Mouse (Mus musculus) cerebellum, postnatal 36 days (tissue): ENCODE results near the gene Dusp10.

ENCODE experiments used
- DNase-seq, 2 experiments: peaks; one replicate each; pipeline ENCODE4 v3.0.0; 2021 to 2022; ENCODE audit warnings: mixed read lengths in 2 of 2

Gene Dusp10

DNA sequence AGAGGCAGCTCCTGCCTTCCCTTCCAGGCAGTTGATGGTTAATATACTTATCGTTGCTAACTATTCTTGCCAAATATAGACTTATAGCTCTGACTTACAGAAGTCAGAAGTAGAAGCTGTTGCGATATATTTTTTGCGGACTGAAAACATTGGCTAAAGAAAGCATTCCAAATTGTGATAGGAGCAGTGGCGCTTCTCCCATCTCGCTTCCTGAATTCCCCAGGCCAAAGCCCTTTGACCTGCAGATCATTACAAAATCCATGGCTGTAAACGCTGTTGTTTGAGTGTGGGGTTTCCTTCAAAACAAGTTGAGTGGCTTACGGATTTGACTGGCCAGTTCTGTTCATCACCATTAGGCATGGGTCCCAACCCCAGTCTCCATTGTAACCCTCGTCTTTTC is 45.1 kb downstream of the Dusp10 start:
- no peak for DNase-seq

DNA sequence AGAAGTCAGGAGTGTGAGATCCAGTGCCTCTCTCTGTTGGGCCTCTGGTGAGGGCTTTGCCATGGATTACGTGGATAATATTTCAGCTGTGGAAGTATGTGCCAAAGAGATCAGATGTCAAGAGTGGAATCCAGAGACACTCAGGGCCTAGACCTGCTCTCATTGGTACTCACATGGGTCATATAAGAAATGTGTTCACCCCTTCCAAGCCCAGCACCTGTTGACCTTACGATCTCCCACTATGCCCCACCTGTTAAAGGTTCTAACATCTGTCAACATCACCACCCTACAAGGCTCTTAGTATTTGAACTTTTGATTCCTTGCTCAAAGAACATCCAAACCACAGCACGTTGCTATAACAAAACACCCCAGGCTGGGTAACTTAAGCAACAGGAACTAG is 46.7 kb downstream of the Dusp10 start:
- no peak for DNase-seq

DNA sequence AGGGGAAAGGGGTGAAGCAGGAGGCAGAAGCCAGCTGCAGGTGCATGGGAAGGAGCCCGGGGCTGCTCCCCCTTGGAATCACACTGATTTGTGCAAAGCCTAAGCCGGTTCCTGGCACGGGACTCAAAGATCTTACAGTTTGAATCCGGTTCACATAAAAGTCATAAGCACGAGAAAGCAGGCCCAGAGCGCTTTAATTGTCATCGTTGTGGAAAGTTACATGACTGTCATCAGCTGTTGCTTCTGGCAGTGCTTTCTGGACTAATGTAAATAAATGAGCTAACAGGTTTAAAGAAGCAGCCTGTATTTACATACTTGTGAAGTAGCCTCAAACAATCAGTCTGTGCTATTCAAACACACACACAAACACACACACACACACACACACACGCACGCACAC is 47.3 kb downstream of the Dusp10 start:
- no peak for DNase-seq

DNA sequence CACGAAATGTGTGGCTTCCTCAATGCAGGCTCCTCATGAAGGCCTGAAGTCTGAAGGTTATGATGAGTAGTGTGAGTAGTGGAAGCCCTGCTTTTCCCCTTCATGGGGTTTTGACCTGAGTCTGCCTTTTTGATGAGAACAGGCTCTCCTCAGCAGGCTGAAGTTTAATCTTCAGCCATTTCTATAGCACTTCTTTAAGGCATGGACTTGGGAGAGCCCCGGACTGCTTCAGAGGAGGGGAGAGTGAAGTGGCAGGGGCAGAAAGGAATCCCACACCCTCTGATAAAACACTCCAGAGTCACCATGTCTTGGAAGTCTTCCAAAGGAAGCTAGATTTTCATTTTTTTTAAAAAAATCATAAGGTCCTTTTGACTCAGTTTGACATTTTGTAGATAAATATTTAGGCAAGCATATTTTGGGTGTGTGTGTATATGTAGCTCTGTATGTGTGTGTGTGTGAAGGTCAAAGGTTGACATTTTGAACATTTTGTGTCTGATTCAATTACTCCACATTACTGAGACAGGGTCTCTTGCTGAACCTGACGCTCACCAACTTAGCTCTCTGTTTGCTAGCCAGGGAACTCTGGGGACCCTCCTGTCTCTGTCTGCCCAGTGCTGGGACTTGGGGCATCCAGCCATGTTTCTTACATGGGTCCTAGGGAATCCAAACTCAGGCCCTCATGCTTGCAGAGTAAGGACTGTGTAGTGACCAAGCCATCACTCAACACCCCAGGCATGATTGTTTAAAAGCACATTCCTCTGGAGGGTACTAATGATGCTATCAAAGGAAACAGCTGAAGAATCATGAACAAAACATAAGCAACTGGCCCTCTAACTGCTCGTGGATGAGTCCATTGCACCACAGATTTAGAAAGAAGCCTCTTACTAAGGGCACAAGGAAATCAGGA is 48.0 kb downstream of the Dusp10 start:
- no peak for DNase-seq

DNA sequence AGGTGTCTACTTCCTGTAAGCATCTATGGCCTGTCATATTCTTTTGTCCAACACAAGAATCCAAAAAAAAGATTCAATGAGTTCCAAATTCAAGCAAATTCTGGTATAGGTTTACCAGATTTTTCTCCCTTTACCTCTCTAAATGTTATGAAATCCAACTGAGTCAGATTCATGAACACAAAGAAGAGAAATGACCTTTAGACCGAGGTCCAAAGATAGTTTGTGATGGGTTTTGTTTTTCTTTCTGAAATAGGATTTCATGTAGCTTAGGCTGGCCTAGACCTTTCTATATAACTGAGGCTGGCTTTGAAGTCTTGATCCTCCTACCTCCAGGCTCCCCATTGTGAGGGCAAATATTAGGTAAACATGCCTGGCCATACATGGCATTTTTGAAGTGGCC is 48.8 kb downstream of the Dusp10 start:
- DNase-seq, result no peak

DNA sequence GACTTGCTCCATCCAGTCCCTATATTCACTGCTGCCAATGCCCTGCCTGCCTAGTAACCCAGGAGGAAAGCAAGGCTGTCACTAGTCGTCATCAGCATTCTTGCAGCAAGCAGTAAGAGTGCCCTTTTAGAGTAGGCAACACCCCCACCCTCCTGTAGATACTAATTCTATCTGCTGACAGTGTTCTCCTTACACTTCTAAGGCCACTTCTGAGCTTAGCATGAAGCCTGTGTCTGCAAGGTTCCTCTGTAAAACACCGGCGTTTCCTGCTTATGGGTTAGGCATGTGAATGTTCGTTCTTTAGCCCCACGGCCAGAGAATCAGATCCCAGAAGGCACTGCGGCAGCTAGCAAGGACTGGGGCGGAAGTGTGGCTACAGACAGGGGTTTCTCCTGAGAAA is 51.2 kb downstream of the Dusp10 start:
- no peak for DNase-seq

DNA sequence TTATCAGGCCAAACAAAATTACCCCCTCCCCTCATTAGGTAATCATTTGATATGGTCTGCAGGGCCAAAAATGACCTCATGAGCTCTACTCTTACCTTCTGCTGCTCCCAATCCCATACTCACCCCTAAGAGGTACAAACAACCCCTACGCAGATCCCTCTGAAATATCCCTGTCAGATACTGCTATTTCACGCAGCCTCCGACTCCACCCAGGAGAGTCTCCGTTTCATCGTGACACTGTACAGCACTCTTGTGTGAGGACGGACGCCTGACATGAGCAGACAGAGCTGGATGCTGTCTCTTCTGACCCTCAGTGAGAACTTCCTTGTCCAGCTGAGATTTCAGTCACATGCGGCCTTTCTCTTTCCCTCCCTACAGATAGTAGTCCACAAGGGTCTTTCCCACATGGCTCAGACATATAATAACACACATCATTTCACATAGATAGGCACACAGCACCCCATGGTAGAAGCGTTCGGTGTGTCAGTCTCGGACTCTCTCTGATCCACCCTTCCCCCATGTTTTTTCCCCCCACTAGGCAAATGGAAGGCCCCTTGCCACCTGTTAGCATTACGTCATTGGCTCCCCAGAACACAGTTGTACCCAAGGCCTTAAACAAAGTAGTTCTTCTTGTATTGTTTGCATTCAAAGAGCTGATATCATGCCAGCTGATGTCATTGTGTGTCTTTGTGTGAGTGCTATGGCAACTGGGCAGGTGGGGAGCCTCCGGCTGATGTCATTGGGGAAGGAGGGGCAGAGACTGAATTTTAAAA is 52.7 kb downstream of the Dusp10 start:
- no peak for DNase-seq

DNA sequence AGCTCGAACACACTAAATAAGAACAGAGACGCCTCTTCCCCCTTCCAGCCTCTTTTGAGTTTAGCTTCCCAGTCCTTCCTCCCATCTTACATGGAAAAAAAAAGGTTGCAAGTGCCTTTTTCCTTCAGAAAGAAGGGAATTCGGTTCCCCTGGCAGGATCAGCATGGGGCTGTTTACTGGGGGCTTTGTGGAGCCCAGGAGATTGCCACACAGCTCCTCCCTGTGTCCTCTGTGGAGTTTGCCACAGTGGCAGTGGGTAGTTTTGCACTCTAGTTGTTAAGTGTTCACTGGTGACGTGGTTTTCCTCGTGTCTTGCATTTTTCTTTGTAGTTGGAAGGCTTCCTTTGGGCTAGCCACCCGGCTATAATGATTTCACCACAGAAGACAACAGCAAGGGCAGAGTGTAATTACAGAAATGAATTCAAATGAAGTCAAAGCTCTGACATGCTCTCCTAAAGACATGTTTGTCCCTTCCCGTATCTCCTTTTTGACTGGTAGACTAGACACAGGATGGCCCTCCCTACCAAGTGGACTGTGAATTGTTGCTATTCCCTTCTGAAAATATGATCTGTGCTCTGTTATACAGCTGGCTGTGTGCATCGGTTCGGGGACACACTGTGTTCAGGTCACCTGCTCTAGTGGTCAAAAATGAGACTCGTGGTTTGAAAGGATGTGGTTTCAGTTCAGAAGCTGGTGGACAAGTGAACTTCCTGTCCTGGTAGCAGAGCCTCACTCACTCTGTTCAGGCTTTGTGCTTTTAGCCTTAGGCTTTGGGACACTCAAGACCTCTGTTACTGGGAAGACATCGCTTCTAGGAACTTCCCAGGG is 53.6 kb downstream of the Dusp10 start:
- DNase-seq, result no peak

DNA sequence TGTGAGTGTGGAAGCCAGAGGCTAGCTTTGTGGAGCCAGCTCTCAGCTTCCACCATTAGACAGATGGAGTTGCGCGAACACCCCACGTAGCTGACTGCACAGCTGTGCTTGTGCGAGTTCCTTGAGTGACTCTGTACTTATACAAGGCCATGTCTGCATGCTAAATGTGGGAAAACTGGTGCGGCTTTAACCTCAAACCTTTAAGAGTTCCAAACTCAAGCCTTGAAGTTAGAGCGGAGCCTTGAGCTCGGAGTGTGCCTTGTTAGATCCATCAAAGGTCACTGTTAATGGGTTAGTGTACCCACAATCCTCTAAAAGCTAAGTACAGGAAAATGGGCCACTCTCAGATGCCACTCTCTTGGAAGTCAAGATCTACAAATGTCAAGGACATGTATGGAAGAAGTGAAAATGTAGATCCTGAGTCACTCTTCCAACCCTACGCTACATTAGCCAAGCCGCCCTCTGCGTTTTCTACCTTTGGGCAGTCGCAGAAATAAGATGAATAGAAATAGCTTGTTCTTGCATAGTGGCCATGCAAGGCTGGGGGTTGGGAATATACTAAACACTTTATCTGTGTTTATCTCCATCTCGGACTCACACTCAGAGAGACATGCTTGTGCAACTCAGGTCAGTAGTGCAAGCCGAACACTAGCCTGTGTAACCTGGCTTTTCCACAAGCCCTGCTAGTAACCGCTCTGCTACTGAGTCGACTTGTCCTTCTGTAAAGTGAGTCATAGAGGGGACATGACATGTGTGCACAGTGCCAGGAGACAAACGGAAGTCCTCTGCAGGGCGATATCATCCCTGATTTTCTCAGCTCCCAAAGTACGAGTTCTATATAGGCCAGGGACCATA is 54.8 kb downstream of the Dusp10 start:
- no peak for DNase-seq

DNA sequence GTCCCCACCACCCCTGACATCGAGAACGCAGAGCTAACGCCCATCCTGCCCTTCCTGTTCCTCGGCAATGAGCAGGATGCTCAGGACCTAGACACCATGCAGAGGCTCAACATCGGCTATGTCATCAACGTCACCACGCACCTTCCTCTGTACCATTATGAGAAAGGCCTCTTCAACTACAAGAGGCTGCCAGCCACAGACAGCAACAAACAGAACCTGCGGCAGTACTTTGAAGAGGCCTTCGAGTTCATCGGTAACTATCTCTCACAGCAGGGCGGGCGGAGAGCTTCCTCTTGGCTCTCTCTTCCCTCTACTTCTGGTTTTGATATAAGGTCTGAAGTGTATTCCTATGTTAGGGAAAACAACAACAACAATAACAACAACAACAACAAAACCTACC is 55.9 kb downstream of the Dusp10 start:
- no peak for DNase-seq

DNA sequence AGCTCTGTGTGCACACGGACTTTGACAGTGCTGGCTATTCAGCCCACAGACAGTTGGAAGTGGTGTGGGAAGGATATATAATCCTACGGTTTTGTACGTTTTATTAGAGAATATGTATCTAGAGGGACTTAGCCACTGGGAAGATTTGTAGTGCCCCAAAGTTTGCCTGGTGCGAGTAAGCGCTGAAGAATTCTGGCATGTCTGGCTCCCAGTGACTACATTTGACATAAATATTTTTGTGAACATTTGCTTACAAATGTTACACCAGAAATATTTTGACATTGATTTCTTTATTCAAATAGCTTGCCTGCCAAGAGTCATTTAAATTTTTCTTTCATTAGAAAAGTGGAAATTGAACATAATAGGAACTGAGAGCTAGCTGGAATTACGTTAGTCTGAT is 63.0 kb downstream of the Dusp10 start:
- no peak for DNase-seq

DNA sequence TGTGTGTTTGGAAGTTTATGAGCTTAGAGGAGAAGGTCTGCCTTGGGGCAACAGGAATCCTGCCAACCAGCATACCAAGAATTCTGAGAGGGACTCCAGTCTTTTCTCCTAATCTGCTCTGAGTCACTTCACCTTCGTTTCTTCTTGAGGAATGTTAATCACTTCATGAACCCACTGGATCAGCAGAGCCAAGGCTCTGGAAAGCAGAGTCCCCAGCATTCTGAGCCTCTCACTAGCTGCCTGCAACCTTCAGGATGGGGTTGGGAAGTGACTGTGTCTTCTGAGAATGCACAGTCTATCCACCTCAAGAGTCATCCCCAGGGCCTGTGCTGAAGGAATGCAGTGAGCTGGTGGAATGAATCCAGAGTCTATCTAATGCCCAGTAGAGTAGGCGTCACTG is 63.7 kb downstream of the Dusp10 start:
- DNase-seq, result no peak

DNA sequence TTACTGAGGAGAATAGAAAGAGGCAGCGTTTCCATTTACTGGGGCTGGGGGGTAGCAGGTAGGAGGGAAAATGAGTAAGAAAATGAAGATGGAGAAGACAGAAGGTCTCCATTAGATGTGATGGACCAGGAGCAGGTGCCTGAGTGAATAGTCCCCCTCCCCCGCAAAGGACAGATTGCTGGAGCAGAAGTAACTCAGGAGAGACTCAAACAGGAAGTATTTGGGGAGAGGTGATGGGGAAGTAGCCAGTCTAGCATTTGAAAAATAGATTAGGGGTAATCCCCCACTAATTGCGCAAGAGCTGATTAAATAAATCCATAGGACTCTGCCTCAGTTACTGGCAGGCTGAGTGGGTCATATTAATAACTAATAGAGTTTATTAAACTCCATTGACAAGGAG is 66.2 kb downstream of the Dusp10 start:
- no peak for DNase-seq

DNA sequence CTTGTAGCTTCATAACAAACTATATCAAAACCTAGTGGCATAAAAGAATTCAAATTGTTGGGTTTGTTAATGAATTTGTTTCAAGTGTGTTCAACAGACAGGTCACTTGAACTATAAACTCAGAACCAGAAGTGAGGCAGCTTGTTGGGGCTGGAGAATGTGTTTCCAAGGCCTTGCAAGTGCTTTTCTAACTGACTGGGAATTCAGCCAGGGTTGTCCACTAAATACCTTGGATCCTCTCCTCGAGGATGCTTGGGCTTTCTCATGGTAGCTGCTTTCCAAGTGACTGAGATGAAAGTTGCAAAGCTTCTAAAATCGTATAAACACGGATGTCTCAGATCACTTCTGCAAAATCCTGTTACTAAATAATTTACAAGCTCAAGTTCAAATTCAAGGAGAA is 69.6 kb downstream of the Dusp10 start:
- no peak for DNase-seq

DNA sequence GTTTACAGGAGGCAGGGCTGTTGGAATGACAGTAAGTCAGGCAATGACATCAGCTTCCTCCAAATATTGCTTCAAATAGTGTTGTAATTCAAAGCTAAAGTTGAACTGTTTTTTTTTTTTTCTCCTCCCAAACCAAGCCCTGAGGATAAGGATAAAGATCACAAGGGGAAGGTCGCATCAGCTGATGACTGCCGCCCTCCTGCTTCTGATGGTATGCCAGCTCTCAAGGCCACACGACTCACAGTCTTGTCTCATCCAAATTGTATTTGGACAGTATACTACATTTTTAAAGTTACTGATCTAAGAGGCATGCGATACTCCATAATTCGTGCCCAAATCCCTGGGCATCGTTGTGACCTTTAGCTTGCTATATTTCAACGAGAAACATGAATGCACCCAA is 70.1 kb downstream of the Dusp10 start:
- DNase-seq, result no peak

DNA sequence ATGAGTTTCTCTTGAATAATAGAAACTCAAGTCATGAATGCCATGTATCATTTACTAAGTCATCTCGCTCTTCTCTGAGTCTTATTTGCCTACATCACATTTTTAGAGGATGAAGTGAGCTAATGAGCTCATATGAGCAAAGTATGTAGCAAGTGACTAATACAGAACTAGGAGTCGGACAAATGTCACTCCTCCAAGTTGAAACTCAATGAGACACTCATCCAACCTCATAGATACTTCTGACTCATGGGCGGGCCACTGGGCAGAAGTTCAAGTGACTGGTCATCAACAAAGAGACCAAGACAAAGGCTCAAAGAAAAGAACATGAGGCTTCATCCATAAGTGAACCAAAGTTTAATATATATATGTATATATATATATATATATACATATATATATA is 71.9 kb downstream of the Dusp10 start:
- no peak for DNase-seq

DNA sequence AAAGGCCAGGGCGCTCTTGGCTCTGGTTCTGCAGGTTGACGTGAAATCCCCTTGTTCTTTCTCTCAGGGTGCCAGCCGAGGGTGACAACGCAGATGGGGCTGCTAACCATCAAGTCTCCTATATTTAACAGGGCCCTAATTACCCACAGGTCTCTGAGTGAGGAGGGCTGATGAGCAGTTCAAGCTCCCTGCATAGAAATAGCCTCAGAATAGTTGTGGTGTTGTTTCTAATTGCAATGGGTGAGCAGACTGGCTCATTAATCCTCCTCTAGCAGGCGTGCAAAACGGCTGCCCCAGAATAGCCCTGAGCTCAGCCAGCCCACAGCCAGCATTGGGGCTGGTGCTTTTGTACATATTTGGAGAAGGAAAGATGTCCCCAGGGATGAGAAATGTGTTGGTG is 77.4 kb downstream of the Dusp10 start:
- DNase-seq, result no peak

DNA sequence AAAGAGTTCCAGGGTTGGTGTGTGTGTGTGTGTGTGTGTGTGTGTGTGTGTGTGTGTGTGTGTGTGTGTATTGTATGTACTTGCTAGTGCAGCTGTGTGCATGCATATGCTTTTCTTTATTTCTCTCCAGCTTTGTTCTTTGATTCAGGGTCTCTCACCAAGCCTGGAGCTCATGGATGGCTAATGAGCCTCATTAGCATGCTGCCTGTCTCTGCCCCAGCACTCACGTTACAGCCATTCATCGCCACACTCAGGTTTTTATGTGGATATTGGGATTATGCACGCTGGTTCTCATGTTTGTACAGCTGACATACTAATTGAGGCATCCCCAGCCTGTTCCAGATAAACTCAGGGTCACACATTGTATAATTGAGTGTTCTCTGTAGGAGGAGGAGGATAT is 81.8 kb downstream of the Dusp10 start:
- no peak for DNase-seq

DNA sequence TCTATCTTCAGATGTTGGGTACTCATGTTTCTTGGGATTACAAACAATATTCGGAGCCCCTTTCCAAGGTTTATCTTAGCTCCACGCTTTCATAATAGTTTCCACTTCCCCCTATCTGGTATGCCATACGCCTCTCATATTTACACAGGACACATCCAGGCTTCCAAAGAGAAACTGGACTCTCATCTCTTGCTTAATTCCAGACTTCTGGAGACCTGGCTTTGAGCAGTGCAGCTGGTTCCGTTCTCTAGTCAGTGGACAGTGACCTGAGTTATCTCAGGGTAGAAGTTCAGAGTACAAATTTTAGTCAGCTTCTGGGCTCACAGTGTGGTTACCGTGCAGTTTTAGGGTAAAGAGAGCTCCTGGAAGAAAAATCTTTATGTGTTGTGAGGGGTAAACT is 87.3 kb downstream of the Dusp10 start:
- no peak for DNase-seq

DNA sequence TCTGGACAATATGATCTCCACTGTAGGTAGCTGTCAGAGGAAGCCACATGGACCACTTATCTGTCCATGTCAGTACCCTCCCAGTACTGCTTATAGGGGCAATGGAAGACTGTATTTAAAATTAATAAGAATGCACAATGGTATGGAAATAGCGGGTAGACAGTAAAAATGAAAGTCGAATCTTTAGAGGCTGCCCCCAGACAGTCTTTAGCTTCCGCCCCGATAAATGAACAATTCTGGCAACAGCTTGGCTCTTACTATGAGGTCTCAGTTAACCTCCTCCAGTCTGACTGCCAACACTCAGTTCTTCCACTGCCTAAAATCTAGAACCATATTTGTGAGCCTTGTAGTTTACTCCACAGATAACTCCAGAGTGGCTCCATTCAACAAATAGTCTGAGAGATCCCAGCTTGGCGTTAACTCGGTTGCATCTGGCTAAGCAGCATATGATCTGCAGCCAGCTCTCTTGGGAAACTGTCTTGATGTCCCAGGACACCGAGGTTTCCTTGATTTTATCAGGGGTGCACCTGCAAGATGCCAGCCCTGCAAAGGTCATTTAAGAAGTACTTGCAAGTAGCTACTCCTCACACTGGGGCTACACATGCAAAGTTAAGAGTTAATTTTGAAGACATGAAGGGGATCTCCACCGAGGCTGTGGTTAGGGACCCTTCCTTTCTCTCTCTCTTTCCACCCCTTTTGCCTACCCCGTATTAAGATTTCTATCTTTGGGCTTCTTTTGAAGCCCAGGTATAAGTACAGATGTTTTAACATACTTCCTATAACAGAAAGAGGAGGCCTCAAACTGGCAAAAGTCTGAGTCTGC is 88.0 kb downstream of the Dusp10 start:
- no peak for DNase-seq

DNA sequence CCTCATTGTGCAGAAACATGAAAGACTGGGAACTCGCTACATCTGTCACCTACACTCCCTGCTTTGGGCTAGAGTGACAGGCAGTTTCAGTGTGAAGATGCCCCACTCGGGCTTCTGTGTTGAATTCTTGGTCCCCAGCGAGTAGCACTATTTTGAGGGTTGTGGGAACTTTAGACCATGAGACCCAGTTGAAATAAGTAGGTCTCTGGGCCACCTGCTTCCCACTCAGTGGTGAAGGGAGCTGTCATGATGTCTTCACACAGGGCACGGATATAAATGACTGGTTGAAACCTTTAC is 88.6 kb downstream of the Dusp10 start:
- no peak for DNase-seq

DNA sequence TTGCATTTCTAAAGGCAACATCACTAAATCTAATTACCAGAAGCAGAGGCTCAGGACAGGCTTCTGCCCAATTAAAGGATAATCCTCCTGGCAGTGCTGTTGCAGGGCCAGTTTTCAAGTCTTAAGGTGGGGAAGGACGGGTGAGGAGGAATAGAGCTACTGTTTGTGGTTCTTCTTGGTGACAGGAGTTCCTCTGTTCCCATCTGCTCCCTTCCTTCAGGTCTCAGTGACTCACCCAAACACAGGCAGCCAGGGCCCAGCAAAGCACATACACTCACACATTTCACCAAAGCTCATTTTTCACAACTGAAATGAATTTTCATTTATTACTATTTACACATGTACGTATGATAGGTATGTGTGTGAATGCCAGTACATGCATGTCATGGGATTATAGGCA is 93.7 kb downstream of the Dusp10 start:
- DNase-seq, result no peak
